Mouse (Mus musculus): ENCODE results near the gene Kpnb1.
"Not testable (repeated sequence)": the region's sequence is repeated elsewhere in the genome, so short reads cannot be mapped to it uniquely, and the experiment has no call there.

The Kpnb1 gene

DNA sequence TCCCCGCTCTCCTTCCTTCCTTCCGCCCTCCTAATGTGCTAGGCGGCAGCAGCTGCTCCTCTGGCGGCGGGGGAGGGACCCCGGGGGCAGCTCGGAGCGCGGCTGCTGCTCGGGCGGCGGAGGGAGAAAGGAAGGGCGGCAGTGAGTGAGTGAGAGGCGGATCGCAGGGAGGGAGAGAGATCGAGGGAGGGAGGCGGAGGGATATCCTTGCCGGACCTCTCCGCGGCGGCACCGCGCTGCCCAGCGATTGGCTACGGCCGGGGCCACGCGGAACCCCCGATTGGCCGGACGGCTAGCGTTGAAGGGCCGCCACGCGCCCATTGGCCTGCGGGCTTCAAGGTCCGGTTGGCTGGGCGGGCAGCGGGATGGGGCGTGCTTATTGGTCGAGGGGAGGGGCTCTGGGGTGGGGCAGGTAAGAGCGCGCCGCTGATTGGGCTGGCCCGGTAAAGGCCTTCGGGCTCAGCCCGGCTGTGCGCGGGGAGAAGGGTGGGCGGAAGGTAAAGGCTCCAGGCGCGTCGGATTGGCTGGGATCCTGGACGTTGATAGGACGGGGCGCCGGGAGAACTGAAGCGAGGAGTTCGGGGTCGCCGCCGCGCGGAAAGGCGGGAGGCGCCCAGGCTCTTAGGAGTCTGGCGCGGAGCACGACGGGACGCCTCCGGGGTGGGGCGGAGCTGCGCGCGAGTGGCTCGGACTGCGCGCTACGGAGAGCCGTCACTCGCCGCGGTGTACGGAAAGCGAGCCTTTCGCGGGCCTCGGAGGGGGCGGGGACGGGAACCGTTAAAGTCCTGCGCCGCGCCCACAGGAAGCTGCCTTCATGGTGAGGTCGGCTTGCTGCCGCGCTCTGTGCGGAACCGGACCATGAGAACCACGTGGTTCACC is at the start of gene Kpnb1:
Gene Kpnb1 (minus strand): TSS at position 118 of the 879 bp plus-strand sequence.
- peak; percentile 99 for DNase-seq

DNA sequence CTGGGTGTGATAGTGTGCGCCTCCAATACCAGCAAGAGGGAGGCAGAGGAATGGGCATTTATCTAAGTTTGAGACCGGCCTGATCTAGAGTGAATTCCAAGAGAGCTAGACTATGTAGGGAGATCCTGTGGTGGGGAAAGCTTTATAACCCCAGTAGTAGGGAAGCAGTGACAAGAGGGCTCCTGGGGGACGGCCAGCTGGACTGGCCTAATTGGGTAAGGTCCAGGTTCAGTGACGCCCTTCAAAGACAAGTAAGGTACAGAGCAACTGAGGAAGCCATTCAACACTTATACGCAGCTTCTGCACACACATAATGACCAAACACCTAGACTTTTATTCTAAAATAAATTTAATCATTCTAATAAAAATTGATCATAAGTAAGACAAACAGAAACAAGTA is 44.8 kb upstream of the Kpnb1 start:
- no peak for DNase-seq

DNA sequence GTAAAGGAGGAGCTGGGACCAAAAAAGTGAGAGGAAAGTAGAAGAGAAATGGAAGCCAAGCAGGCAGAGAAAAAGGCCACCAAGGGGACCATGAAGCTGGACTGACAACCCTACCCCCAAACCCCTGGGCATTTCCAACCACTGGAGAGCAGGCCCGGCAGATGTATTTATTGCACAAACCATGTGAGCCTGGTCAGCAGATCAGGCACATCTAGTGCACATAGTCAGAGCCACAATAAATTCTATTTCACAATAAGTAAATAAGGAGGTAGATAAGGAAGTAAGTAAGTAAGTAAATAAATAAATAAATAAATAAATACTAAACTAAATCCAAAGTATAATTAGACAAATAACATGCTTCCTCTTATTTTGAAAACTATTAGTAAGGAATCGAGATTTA is 41.7 kb upstream of the Kpnb1 start:
- DNase-seq: no peak

DNA sequence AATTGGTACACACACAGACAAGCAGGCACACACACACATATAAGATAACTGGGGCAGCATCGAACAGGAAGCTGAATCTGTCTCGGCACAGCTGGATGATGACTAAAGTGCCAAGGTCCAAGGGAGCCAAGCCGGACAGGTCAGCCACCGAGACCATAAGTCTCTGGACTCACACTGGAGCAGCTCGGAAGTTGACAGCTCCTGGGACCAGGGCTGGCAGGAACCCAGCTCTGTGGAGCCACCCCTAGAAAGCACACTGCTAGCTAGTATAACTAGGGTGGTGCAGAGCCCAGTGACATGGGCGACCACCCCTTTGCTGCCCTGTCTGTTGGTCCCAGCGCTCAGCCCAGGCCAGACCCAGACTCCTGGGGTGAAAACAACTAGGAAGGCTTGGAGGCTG is 41.3 kb upstream of the Kpnb1 start:
- no peak for DNase-seq

DNA sequence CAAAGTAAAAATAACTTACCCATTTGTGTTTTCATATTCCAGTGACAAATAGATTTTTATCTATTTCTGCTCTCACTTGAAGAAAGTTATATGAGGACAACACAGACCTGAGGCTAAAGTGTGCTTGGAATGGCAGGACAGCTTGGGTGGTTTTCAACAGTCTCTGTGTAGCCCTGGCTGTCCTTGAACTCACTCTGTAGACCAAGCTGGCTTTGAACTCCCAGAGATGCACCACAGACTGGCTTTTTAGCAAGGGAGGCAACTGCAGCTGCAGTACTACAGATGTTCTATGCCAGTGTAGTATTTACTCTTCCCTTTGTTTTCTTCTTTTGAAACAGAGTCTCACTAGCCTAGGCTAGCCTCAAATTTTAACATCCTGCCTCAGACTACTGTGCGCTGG is 38.5 kb upstream of the Kpnb1 start:
- DNase-seq: no peak

DNA sequence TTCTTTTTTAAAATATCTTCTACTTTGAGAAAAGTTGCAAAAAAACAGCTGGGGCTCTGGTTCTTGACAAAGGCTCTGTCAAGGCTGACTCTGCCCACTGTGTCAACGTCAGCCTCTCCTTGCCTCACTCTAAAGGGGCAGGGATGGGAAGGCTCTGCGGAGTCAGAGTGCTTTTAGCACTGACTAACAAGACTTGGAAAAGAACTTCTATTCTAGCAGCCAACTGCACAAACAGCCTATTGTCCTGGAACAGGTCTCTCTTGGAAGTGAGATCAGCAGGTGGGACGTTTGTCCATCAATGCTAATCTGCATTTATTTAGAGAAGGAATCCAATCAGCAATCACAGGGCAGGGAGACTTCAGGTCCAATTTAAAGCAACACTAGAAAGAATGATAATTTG is 35.8 kb upstream of the Kpnb1 start:
- no peak for DNase-seq

DNA sequence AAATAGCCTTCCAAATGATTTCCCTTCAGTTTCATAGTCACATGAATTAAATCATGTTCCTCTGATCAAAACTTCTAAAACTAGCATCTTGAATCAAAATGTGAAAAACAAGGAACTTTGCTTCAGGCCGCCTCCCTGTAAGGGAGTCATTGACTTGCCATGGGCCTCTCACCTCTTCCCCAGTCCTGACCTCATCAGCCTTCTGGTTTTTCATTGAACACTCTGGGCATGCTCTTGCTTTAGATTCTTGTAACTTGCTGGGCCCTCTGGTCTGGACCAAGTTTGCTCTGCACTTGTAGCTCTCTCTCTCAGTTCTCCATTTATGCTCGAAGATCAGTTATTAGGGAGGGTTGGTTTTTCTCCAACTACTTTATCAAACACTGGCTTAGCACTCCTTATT is 33.9 kb upstream of the Kpnb1 start:
- DNase-seq: no peak

DNA sequence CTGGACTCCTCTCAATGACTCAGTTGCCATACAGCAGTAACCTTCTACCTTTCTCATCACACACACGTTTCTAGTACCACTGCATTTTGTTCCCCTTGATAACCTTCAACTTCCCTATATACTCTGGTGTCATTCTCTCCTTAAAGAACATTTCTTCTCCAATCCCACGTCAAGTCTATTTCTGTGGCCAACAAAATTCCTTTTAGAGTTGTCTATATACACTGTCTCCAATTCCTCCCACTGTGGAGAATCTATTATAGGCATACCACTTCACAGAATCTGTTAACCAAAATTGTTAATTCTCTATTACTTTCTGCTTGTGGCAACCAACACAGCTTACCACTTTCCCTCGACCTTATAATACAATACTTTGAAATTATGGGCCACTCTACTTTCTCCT is 32.5 kb upstream of the Kpnb1 start:
- DNase-seq: no peak

DNA sequence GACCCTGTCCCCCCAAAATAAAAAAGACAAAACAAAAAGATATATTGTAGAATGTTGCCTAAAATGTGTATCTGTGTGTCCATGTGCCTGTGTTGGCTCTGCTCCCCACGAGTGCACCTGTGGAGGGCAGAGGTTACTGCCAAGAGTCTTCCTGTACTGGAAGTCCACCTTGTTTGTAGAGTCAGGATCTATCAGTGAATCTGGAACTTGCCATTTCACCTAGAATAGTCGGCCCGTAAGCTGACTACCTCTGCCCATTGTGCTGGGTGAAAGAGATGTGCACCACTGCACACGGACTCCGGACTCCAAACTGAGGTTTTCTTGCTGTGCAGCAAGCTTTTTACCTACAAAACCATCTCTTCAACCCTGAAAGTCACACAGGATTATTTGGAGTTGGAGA is 26.7 kb upstream of the Kpnb1 start:
- no peak for DNase-seq

DNA sequence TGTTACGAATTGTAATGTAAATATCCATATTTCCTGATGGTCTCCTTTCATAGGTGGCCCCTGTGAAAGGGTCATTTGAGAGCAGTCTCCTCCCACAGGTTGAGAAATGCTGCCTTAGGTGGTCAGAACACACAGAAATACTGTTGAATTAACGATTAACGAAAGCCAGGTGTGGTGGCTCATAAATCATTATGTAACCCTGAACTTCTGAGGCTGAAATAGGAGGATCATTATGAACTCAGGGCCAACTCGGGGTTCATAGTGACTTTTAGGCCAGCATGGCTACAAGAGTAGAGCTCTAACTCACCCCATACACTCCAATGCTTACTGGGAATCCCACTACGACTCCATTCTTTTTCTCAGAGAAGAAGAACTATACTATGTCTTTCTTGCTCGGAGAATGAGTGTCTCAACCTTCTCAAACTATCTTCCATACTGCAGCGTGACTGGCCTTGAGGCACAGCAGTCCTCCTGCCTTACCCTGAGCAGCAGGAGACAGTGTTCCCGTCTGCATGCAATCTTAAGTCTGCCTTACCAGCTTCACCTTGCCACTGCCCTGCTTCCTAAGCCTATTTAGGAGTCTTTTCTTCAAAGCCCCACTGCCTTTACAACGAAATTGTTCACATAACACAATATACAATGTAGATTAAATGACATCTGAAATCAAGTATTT is 23.2 kb upstream of the Kpnb1 start:
- DNase-seq: no peak

DNA sequence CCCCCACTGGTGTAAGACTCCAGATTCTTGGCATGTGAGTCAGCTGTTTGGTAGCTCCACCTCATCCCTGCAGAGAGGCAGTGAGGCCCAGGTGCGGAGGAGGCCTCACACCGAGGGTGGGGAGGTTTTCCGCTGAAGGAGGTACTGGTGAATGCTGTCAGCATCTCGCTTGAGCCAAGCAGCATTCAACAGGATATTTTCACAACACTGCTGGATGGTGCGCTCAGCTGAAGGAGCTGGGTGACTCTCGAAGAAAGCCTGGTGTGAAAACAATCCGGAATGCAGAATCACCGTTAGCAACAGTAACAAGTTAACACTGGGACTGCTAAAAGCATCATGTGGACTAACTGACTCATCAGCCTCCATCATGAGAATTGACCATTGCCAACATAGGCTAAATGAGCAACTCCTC is 19.3 kb upstream of the Kpnb1 start:
- DNase-seq: peak; percentile 48 to 49

DNA sequence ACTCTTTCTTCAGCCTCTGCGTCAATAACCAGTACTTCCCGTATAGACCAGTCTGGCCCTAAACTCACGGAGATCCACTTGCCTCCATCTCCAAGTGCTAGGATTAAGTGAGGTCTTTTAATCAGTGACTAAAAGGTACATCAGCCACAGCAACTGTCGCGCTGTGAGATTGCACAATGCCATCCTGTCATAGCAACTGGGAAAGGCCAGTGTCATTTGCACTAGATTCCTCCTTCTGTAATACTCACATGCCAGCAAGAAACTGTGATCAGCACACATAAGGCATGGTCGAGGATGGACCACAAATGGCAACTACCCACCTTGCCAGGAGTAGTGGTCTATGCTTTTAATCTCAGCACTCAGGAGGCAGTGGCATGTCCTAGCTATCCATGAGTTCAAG is 11.8 kb upstream of the Kpnb1 start:
- DNase-seq: no peak

DNA sequence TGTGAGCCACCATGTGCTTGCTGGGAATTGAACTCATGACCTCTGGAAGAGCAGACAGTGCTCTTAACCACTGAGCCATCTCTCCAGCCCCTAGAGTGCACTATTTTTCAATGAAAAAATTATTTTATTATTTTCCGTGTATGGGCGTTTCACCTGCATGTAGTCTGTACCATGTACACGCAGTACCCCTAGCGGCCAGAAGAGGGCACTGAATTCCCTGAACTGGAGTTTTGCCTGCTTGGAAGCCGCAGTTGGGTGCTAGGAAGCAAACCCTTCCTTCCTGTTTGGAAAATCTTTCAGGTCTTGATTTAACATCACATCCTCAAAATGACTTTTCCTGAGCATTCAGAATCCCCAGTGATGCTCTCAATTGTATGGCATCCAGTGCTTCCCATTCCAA is 10.9 kb upstream of the Kpnb1 start:
- DNase-seq: peak; percentile 52 to 68

DNA sequence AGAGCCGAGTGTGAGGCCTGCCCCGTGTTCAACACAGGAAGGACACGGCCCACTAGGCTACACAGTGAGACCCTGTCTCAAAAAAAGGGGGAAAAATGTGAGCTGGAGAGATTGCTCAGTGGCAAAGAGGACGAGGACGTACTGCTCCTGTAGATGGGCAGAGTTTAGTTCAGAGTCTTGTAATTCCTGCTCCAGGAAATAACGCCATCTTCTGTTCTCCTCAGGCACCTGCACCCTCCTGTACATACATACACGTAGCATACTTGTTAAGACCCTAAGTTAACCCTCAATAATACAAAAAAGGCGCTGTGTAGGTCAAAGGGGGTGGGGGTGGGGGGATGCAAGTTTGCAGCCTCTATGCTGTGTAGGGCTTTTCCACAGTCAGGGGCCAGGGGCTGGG is 9.3 kb upstream of the Kpnb1 start:
- DNase-seq: no peak

DNA sequence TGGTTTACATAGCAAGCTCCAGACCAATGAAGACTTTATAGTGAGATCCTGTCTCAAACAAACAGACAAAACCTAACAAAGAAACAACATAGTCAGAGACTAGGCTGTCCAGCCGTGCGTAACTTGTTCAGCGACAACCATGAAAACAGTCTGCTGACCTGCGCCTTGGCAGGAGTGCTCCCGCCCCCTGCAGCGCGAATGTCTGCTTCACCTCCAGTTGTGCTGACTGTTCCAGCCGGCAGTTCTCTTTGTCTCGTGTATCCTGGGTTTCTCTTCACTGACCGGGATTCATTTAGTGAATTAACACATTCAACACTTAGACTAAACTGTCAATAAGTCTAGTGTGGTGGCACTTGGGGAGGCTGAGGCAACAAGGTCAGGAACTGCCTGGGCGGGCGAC is 8.9 kb upstream of the Kpnb1 start:
- no peak for DNase-seq

DNA sequence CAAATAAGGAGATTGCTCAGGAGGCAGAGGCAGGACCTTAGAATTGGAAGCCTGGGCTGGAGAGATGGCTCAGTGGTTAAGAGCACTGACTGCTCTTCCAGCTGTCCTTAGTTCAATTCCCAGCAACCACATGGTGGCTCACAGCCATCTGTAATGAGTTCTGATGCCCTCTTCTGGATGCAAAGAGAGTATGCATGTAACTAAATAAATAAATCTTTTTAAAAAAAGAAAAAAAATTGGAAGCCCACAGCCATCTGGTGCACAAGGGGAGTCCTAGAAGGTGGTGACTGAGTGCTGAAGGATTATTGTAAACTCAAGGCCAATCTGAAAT is 4.9 kb upstream of the Kpnb1 start:
- no peak for DNase-seq

DNA sequence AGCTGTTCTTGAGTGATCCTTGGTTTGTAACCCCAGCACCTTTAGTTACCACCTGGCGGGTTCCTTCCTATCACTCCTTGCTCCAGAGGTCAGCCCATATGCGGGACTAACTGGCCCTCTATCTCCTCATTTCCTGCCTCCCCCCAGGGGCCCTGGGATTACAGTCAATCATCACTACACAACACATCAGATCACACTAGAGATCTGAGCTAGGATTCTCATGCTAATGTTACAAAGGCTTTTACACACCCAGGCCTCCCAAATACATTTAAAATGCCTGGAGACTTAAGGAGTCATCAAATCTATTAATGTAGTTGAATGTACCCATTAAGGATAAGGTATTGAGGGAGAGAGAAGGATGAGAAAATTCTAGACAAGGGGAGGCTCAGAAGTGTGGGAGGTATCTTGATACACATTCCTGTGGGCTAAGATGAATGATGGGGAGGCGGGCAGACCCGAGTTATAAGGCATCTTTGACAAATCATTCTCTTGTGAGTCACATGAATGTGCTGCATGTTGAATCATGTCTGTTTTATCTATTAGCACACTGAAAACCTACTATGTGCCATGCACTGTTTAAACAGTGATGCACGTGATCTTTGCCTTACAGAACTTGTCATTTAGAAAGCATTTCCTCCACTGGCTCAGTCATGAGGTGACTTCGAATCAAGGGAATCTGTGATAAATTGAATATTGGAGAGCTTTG is 4.4 kb upstream of the Kpnb1 start:
- no peak for DNase-seq

DNA sequence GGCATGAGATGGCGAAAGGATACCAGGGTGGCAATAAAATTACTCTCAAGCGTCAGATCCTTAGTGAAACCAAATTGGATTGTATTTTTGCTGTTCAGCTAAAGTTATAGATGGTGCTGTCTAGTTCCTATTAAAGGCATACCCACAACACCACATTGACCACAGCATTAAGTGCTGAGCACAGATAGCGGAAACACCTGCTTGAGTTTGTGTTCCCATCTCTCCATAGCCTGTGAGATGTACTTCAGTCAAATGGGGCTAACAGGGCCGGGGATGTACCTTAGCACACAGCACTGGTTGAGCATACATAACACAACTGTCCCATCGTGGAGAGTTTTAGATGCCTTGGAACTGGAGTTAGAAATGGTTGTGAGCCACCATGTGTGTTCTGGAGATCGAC is 3.3 kb upstream of the Kpnb1 start:
- no peak for DNase-seq

DNA sequence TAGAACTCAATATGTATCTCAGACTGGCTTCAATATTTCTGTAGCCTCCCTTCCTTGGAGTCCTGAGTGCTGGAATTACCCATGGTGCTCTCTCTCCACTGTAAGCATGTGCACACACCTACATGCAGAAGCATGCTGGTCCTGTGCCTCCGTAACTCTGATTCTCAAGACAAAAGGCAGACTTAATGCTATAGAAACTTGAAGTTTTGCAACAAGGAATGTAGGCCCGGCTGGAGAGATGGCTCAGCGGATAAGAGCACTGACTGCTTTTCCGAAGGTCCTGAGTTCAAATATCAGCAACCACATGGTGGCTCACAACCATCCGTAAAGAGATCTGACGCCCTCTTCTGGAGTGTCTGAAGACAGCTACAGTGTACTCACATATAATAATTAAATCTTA is 2.0 kb upstream of the Kpnb1 start:
- DNase-seq: not testable (repeated sequence)

DNA sequence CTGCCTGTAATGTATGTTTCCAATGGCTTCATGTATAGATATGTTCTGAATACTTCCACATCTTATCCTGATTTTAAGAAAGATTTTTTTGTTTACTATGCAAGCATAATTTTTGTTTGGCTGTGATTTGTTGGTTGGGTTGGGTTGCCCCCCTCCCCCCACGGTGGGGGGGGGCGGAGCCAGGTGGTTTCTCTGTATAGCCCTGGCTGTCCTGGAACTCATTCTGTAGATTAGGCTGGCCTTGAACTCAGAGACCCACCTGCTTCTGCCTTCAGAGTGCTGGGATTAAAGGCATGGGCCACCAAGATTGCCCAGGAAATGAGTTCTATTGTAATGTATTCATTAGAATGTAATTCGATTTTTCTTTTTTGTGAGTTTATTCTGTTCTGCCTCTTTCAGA is 1.6 kb upstream of the Kpnb1 start:
- no peak for DNase-seq

DNA sequence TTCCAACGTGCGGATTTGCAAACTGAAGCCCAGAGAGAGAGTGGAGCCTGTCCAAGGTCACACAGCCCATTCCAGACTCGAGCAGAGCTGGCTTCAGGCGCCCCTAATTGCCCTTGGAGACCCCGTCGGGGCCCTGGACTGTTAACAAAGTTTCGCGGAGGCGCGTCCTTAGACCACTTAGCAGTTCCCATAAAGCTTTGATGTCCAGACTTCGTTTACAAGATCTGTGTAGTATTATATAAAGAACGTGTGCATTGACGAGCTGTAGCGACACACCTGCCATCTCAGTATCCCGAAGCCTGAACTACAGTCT is 918 bp upstream of the Kpnb1 start:
- DNase-seq: no peak

DNA sequence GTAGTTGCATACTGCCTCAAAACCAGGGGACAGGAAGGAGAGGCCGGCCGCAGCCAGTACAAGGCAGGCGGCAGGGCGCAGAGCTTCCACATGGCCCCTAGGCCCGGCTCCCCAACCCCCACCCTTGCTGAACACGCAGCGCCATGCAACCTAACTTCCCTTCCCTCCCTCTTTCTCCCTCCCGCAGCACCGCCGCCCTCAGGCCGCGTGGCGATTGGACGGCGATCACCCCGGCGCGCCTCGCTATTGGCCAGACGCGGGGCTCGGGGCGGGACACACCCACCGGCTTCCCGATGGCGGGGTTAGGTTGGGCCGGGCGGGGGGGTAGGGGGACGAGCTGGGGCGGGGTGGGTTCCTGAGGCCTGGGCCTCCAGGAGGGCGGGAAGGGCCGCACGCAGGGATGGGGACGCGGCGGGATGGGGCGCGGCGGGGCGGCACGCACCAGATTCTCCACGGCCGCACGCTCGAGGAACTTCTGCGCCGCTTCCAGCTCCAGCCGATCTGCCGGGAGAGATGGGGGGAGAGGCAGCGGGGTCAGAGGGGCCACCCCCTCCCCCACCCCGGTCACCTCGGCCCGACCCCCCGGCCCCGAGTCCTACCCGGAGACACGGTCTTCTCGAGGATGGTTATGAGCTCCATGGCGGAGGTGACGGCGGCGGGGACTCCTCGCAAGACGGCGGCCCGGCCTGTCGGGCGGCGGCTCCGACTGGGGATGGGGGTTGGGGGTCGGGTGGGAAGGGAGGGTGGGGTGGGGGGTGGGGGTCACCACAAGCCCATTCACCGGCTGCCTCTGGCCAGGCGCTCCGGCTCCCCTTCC is 526 bp downstream of the Kpnb1 start:
- DNase-seq: peak; percentile 98
